Mouse (Mus musculus): ENCODE data around the gene Gdi2. TPM values are rescaled to one million over a fixed set of nuclear protein-coding genes. Genes with fewer than 3 reads are reported as not detected.

Gene Gdi2
- total RNA-seq, 2 experiments from 2014 or later, result 164 to 171 TPM

- intact Hi-C loops (cut with DNase I; ENCODE audit: low total_unique reads), result no loop called here
- no peak for DNase-seq
Observed at GRCm38 (mm10) chr13:3544077-3544874, 6.4 kb downstream of the Gdi2 start.

GRCm38 (mm10) chr13:3544925-3545324 is 7.1 kb downstream of the Gdi2 start:
- DNase-seq, result no peak
- intact Hi-C loops (cut with DNase I; ENCODE audit: low total_unique reads), result no loop called here

GRCm38 (mm10) chr13:3547410-3547809 is 9.5 kb downstream of the Gdi2 start:
- DNase-seq, result peak; percentile 60
- intact Hi-C loops (cut with DNase I; ENCODE audit: low total_unique reads), result no loop called here

GRCm38 (mm10) chr13:3547856-3548255 is 10.0 kb downstream of the Gdi2 start:
- intact Hi-C loops (cut with DNase I; ENCODE audit: low total_unique reads), result no loop called here
- no peak for DNase-seq

- intact Hi-C loops (cut with DNase I; ENCODE audit: low total_unique reads), result no loop called here
- DNase-seq, result no peak
Observed at GRCm38 (mm10) chr13:3563130-3563529, 25.3 kb downstream of the Gdi2 start.

GRCm38 (mm10) chr13:3563953-3564352 is 26.1 kb downstream of the Gdi2 start:
- no peak for DNase-seq
- intact Hi-C loops (cut with DNase I; ENCODE audit: low total_unique reads), result no loop called here

GRCm38 (mm10) chr13:3590789-3591188 is 52.9 kb downstream of the Gdi2 start:
- DNase-seq, result no peak
- intact Hi-C loops (cut with DNase I; ENCODE audit: low total_unique reads), result no loop called here

GRCm38 (mm10) chr13:3594311-3594710 is 56.4 kb downstream of the Gdi2 start:
- no peak for DNase-seq
- intact Hi-C loops (cut with DNase I; ENCODE audit: low total_unique reads), result no loop called here

- intact Hi-C loops (cut with DNase I; ENCODE audit: low total_unique reads), result no loop called here
- DNase-seq, result no peak
Observed at GRCm38 (mm10) chr13:3596232-3596631, 58.4 kb downstream of the Gdi2 start.

GRCm38 (mm10) chr13:3609780-3610117 is 71.9 kb downstream of the Gdi2 start:
- no peak for DNase-seq
- intact Hi-C loops (cut with DNase I; ENCODE audit: low total_unique reads), result no loop called here

- peak; percentile 3 for DNase-seq
- intact Hi-C loops (cut with DNase I; ENCODE audit: low total_unique reads), result no loop called here
Observed at GRCm38 (mm10) chr13:3610118-3610794, 72.4 kb downstream of the Gdi2 start.

- intact Hi-C loops (cut with DNase I; ENCODE audit: low total_unique reads), result no loop called here
- DNase-seq, result peak; percentile 99
Observed at GRCm38 (mm10) chr13:3610795-3611438, 73.1 kb downstream of the Gdi2 start, which contains the start of gene Fam208b. Gene Fam208b, minus strand, starts transcription at chr13:3611108.

Other genes starting within 250 kb of the Gdi2 start
- gene Fam208b, start 73.0 kb downstream of the Gdi2 start, total RNA-seq (2021), result 10 to 100 TPM in 1 of 2 experiments, 1 to 10 TPM in 1; 8.8 to 10.7 TPM
- gene Asb13, start 96.0 kb downstream of the Gdi2 start, total RNA-seq (2021), result 1 to 10 TPM; 5.4 to 6.5 TPM